Mouse (Mus musculus) megakaryocyte progenitor cell, adult 5-6 weeks (primary cell): ENCODE results near the gene Zrsr1. TPM values are rescaled to one million over a fixed set of nuclear protein-coding genes. Genes with fewer than 3 reads are reported as not detected.

Source experiments
- ATAC-seq: replicated peaks from 2 replicates; pipeline ENCODE4 v1.8.0; 2016; ENCODE audit warnings: mild to moderate bottlenecking, moderate TSS enrichment, inconsistent platforms; ENCODE audit not compliant: poor library complexity
- total RNA-seq, 2 experiments: library from RNA; stranded (forward) in 1 of 2; stranded (reverse) in 1 of 2; fragments of 157-497, 149-512 nt in 1 of 2; fragments of 200-1000 nt in 1 of 2; gene quantifications; 2 replicates each; pipeline versions ENCODE4 v1.2.3 to v1.2.4; 2015 to 2017

The Zrsr1 gene
- total RNA-seq, 2 experiments from 2014 or later: 7.0 to 10.3 TPM

GRCm38 (mm10) chr11:23007481-23008180 lies 35.8 kb downstream of the Zrsr1 start, which contains the start of gene Fam161a:
Gene Fam161a, plus strand, starts transcription at chr11:23007531.
- ATAC-seq: peak; percentile 89

DNA sequence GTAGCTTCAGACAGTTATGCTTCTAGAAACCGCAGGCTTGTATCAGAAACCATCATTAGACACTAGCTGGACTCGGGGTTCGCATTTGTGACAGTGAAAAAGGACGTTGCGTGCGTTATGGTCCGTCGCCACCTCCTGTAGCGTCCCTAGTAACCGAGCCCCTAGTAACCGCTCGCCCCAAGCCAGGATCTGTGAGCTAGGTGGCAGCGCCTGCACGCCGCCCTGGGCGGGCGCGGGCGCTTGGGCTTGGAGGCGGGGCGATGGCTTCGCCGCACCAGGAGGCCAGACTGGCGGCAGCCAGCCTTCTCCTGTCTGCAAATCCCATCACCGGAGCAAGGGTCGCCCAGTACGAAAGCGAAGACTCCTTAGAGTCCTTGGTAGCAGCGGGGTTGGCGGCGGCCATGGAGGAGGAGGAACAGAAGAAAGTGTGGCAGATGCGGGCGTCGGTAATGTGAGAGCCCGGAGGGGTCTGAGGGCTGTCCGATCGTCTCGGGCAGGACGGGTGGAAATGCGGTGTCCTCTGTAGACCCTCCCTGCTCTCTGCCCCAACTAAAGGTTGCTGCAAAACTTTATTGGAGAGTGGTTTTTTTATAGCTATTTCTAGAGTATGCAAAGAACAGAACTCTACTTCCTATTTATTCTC lies 36.5 kb downstream of the Zrsr1 start:
- peak; percentile 79 for ATAC-seq

DNA sequence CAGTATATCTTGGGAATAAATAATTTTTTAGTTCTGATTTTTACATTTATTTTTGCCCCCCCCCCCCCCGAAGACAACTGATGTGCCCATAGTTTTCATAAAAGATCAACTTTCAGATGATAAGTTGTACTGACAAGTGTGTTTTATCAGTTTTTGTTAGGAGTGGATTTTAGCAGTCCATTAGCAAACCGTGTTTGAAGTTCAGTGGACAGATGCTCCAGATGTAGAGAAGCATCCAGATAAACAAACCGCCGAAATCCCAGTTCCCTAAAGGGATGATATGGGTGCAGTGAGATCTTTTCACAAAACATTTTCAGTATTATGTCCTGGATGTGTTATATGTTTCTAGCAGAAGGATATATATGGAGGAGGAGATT lies 37.0 kb downstream of the Zrsr1 start:
- ATAC-seq: no peak

DNA sequence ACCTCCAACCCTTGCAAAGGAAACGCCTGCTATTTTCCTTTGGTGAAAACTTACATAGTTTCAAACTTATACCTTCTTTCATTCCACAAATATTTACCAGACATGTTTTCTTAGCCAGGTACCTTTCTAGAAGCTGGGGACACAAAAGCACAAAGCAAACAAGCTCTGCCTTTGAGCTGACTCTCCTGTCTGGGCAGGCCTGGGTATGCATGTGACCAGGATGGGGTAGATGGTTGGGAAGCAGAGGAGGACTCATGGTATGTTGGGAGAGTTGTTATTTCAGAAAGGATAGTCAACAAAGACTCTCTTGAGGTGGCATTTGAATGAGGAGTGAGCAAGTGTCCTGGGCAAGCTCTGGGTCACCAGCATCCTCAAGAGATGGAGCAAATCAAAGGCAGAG lies 41.3 kb downstream of the Zrsr1 start:
- no peak for ATAC-seq

GRCm38 (mm10) chr11:23013580-23014294 lies 41.9 kb downstream of the Zrsr1 start:
- ATAC-seq: peak; percentile 97

- ATAC-seq: no peak
Observed at GRCm38 (mm10) chr11:23014996-23015395, 43.2 kb downstream of the Zrsr1 start.

GRCm38 (mm10) chr11:23017943-23018342 lies 46.1 kb downstream of the Zrsr1 start:
- 0 out of 2 replicates have a peak, but pooled peaks have one; percentile 20 for ATAC-seq

DNA sequence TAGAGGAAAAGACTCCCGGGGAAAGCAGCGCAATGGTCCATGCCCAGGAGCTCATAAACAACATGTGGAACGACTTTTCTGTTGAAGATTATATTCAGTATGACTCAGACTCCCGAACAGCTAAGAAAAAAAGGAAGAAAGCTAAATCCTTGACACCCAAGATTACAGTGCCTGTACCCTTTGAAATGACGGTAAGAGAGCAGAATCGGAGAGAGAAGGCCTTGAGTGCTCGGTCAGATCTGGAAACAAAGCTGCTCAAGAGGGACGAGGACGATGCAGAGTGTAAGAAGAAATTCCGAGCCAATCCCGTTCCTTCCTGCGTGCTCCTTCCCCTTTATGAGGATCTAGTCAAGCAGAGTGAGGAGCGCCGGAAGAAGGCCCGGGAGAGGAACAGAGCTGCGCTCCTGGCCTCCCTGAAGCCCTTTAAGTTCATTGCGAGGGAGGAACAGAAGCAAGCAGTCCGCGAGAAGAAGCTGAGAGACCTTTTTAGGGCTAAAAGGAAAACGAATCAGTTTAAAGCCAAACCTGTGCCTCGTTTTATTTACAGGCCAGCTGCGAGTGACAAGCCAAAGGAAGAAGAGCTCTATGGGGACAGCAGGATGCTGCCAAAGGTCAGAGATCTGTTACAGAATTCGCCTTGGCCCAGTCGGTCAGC lies 48.4 kb downstream of the Zrsr1 start:
- ATAC-seq: no peak

DNA sequence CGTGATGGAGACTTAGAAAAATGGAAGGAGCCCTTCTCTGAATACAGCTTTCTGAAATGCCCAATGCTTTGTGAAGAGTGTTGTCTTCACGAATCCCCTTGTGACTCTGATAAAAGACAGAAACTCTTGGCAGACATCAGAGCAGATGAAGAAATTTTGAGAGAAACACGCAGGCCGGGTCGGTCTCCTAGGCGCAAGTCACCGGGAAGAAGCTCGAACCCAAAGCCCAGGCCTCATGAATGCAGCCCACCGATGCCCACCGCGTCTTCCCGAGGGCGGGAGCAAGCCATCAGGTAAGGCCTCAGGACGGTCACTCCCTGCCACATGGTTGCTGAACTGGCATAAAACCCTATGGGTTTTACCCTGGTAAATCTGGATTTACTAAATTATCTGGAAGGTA lies 49.0 kb downstream of the Zrsr1 start:
- no peak for ATAC-seq

DNA sequence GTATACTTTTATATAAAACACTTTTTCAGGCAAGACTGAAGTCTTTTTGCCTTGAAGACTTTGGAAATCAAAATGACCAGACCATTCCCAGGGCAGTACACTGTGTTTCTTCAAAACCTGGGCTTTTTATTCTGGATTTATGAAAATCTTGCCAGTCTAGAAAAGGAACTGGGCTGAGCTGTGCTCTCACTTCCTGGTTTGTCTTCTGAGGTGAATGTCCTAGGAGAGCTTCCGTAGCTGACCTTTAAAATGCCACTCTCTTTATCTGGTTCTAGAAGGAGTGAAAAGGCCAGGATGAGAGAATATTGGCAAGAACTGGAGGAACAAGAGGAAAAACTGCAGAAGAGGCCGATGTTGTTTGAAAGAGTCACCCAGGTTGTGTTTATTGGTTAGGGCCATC lies 51.4 kb downstream of the Zrsr1 start:
- no peak for ATAC-seq

DNA sequence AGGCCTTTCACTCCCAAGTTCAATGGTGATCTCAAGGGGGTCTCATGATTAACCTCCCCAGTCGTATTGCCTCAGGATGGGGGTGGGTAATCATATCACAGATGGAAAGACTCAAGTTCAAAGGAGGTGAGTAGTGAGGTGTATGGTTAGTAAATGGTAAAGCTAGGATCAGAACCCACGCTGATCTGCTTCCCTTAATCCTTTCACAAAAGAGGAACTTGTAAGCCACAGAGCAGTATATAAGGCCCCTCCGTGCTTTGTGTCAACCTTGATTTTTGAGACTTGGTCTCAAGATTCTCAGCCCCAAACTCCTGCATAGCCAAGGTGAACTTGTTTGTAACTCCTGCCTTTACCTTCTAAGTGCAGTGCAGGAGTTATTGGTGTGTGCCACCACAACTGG lies 52.4 kb downstream of the Zrsr1 start:
- peak; percentile 60; the same call in 1 of the 2 replicates for ATAC-seq

Other genes starting within 250 kb of the Zrsr1 start
- 6.4 and 8.6 TPM in 2 replicates for gene B3gnt2, start 111.0 kb upstream of the Zrsr1 start, total RNA-seq (2015)
- gene B3gnt2, start 111.0 kb upstream of the Zrsr1 start, total RNA-seq (2017): 14.7 and 17.9 TPM in 2 replicates
- 77.6 and 83.1 TPM in 2 replicates for gene Gm28048, start 10.1 kb downstream of the Zrsr1 start, total RNA-seq (2015)
- 52.7 and 59.5 TPM in 2 replicates for gene Gm28048, start 10.1 kb downstream of the Zrsr1 start, total RNA-seq (2017)
- gene Commd1, start 10.4 kb downstream of the Zrsr1 start, total RNA-seq (2015): 141 and 159 TPM in 2 replicates
- 89.6 and 105 TPM in 2 replicates for gene Commd1, start 10.4 kb downstream of the Zrsr1 start, total RNA-seq (2017)
- 346 and 370 TPM in 2 replicates for gene Cct4, start 18.5 kb downstream of the Zrsr1 start, total RNA-seq (2015)
- 218 and 319 TPM in 2 replicates for gene Cct4, start 18.5 kb downstream of the Zrsr1 start, total RNA-seq (2017)
- 0.62 and 1.1 TPM in 2 replicates for gene Fam161a, start 35.5 kb downstream of the Zrsr1 start, total RNA-seq (2015)
- 0.71 and 0.81 TPM in 2 replicates for gene Fam161a, start 35.5 kb downstream of the Zrsr1 start, total RNA-seq (2017)